ENCODE assay signal across 26 mouse cellular contexts in genomic region chr6:134555178-134555577, GRCm38 (mm10). TPM values are rescaled to one million over a fixed set of nuclear protein-coding genes. Genes with fewer than 3 reads are reported as not detected.
A peak's percentile ranks its signal among the peaks of the same experiment; 100 is the strongest.
DNase-seq lines count a peak whose midpoint lies in the region; ATAC-seq and TF ChIP-seq lines count a peak whose summit lies in the region.
"Had no signal": no experiment of that assay in that cellular context is flagged by ENCODE, and none has a peak within 500 bp of the region (broad histone marks: within the 10 kb centered on the region; RNA-seq: fewer than 3 reads in every experiment).

No protein-coding gene starts in this region.

- no peak for TF ChIP-seq POLR2A in liver, adult 2 months (IDR thresholded peaks at IDR 0.05; ENCODE audit: extremely low read depth, insufficient read depth, low read length)

- H3K27me3 ChIP-seq in forebrain, embryonic 14.5 days (replicated peaks; ENCODE audit: control insufficient read depth, insufficient read depth, low read length), result no peaks in the 10 kb centered on the region
- no peaks in the 10 kb centered on the region for H3K27me3 ChIP-seq in forebrain, postnatal 0 days (ENCODE audit: insufficient read depth, low read length)
- no peaks in the 10 kb centered on the region for H3K27me3 ChIP-seq in liver, adult 2 months (ENCODE audit: control insufficient read depth, insufficient read depth, low read length)
- H3K27me3 ChIP-seq in limb, embryonic 10.5 days (ENCODE audit: low read depth, poor library complexity, severe bottlenecking), result no peaks in the 10 kb centered on the region
- H3K27me3 ChIP-seq: CH12.LX; forebrain, embryonic 13.5 days; heart, embryonic 12.5 days; heart, embryonic 15.5 days; hindbrain, embryonic 13.5 days had no signal

- no peak for DNase-seq in forebrain, embryonic 14.5 days (ENCODE audit: low spot score)
- DNase-seq in forebrain, postnatal 0 days, result no peak
- peak; percentile 97 for DNase-seq in liver, adult 2 months (ENCODE audit: extremely low read depth, low read depth, low spot score)
- no peak for DNase-seq in liver
- peak; percentile 27 for DNase-seq in retina, postnatal 1 day
- DNase-seq in retina, embryonic 14.5 days (ENCODE audit: low spot score), result no peak
- no peak for DNase-seq in lung, postnatal 25 days (ENCODE audit: low spot score)
- no peak for DNase-seq in limb, embryonic 10.5 days (ENCODE audit: low spot score)
- DNase-seq: adrenal gland, adult 2 months; adrenal gland, postnatal 14 days; cerebellum, adult 18-20 months; cerebellum, adult 9-10 months; cerebellum, postnatal 14 days; gastrocnemius, postnatal 25 days; heart, adult 18-20 months; heart, postnatal 10 days; heart, postnatal 36 days had no signal

- H3K9ac ChIP-seq in forebrain, embryonic 14.5 days (ENCODE audit: low read length), result no peak overlapping the region
- H3K9ac ChIP-seq in forebrain, postnatal 0 days, result no peak overlapping the region
- no peak overlapping the region for H3K9ac ChIP-seq in liver, adult 2 months (ENCODE audit: low read depth, low read length)
- H3K9ac ChIP-seq: forebrain, embryonic 13.5 days; heart, embryonic 12.5 days; heart, embryonic 15.5 days; hindbrain, embryonic 13.5 days had no signal

- no peak overlapping the region for H3K4me3 ChIP-seq in forebrain, embryonic 14.5 days (ENCODE audit: low read depth, low read length)
- no peak overlapping the region for H3K4me3 ChIP-seq in forebrain, postnatal 0 days (ENCODE audit: low read depth, low read length)
- no peak overlapping the region for H3K4me3 ChIP-seq in liver, adult 2 months (ENCODE audit: insufficient read depth, low read depth, low read length)
- H3K4me3 ChIP-seq in limb, embryonic 10.5 days, result no peak overlapping the region
- H3K4me3 ChIP-seq: forebrain, embryonic 10.5 days; forebrain, embryonic 13.5 days; heart, embryonic 12.5 days; heart, embryonic 15.5 days; hindbrain, embryonic 10.5 days; hindbrain, embryonic 13.5 days had no signal

- no peak overlapping the region for H3K27ac ChIP-seq in forebrain, embryonic 14.5 days (ENCODE audit: low read depth, low read length)
- no peak overlapping the region for H3K27ac ChIP-seq in forebrain, postnatal 0 days (ENCODE audit: low read depth, low read length)
- H3K27ac ChIP-seq in liver, adult 2 months (replicated peaks; ENCODE audit: insufficient read depth, low read depth, low read length), result no peak overlapping the region
- no peak overlapping the region for H3K27ac ChIP-seq in limb, embryonic 10.5 days
- H3K27ac ChIP-seq: forebrain, embryonic 10.5 days; forebrain, embryonic 13.5 days; heart, embryonic 15.5 days; hindbrain, embryonic 10.5 days; hindbrain, embryonic 13.5 days had no signal

- TF ChIP-seq CTCF in forebrain, postnatal 0 days (IDR thresholded peaks at IDR 0.05; ENCODE audit: low read depth), result no peak
- no peak for TF ChIP-seq CTCF in liver, adult 2 months (IDR thresholded peaks at IDR 0.05; ENCODE audit: low read depth, low read length)

- H3K4me2 ChIP-seq in forebrain, embryonic 14.5 days (ENCODE audit: low read length), result no peak overlapping the region
- H3K4me2 ChIP-seq in forebrain, postnatal 0 days (ENCODE audit: low read depth), result no peak overlapping the region
- H3K4me2 ChIP-seq: forebrain, embryonic 13.5 days; heart, embryonic 12.5 days; heart, embryonic 15.5 days; hindbrain, embryonic 13.5 days had no signal

- 55% methylated on average over 3 of the region's 3 CpGs for WGBS in forebrain, embryonic 14.5 days
- WGBS in forebrain, postnatal 0 days, result 44% methylated on average over 3 of the region's 3 CpGs
- 17% methylated on average over 3 of the region's 3 CpGs for WGBS in liver, adult 2 months
- WGBS in limb, embryonic 10.5 days, result 91% methylated on average over 3 of the region's 3 CpGs

- H3K36me3 ChIP-seq in forebrain, embryonic 14.5 days (ENCODE audit: control insufficient read depth, insufficient read depth, low read length), result no peaks in the 10 kb centered on the region
- no peaks in the 10 kb centered on the region for H3K36me3 ChIP-seq in forebrain, postnatal 0 days (ENCODE audit: insufficient read depth)
- no peaks in the 10 kb centered on the region for H3K36me3 ChIP-seq in liver, adult 2 months (ENCODE audit: control insufficient read depth, insufficient read depth, low read length)
- H3K36me3 ChIP-seq in limb, embryonic 10.5 days, result no peaks in the 10 kb centered on the region
- H3K36me3 ChIP-seq: forebrain, embryonic 10.5 days; heart, embryonic 12.5 days; heart, embryonic 15.5 days; hindbrain, embryonic 10.5 days; hindbrain, embryonic 13.5 days had no signal

- peaks cover 32% of the 10 kb centered on the region for H3K79me2 ChIP-seq in liver, adult 2 months (ENCODE audit: control insufficient read depth, insufficient read depth, low read length)

- ATAC-seq in forebrain, embryonic 14.5 days, result peak; percentile 32; the same call in 1 of the 2 replicates
- no peak for ATAC-seq in forebrain, postnatal 0 days
- ATAC-seq: forebrain, embryonic 13.5 days; hindbrain, embryonic 16.5 days had no signal

- no peaks in the 10 kb centered on the region for H3K9me3 ChIP-seq in forebrain, embryonic 14.5 days (replicated peaks; ENCODE audit: control insufficient read depth, low read length)
- no peaks in the 10 kb centered on the region for H3K9me3 ChIP-seq in forebrain, postnatal 0 days (ENCODE audit: low read length)
- H3K9me3 ChIP-seq in limb, embryonic 10.5 days (replicated peaks), result no peaks in the 10 kb centered on the region
- H3K9me3 ChIP-seq: forebrain, embryonic 10.5 days; forebrain, embryonic 13.5 days; G1E; heart, embryonic 12.5 days; heart, embryonic 15.5 days; hindbrain, embryonic 10.5 days; hindbrain, embryonic 13.5 days had no signal

- peaks cover 10% of the 10 kb centered on the region; the same call in 1 of the 2 replicates for H3K4me1 ChIP-seq in forebrain, embryonic 14.5 days (ENCODE audit: control insufficient read depth, insufficient read depth, low read length)
- H3K4me1 ChIP-seq in forebrain, postnatal 0 days (ENCODE audit: insufficient read depth), result peaks cover 11% of the 10 kb centered on the region; the same call in 1 of the 2 replicates
- H3K4me1 ChIP-seq in liver, adult 2 months (ENCODE audit: control insufficient read depth, insufficient read depth, low read length), result peaks cover 30% of the 10 kb centered on the region
- H3K4me1 ChIP-seq in limb, embryonic 10.5 days, result no peaks in the 10 kb centered on the region

RNA-seq across cellular contexts. Expression of gene Lrp6, which starts 11.6 kb away (rescaled TPM):
- polyA plus RNA-seq in forebrain, embryonic 14.5 days (2014; fragmentation: Nextera tagmentation; extraction: Ambion mirVana), result 20.9 TPM in 2 replicates
- total RNA-seq in forebrain, postnatal 0 days (2014; rRNA removed), result 29.9 and 41.3 TPM in 2 replicates
- 12.3 and 14.7 TPM in 2 replicates for polyA plus RNA-seq in forebrain, postnatal 0 days (2015; fragmentation: Nextera tagmentation; extraction: Ambion mirVana)
- total RNA-seq in liver, adult 2 months (2014; rRNA removed), result 48.2 and 54.3 TPM in 2 replicates
- polyA plus RNA-seq in liver, adult 2 months (2012; rRNA removed), result 15.0 and 15.1 TPM in 2 replicates
- polyA plus RNA-seq in limb, embryonic 10.5 days (2016; fragmentation: Nextera tagmentation; extraction: Ambion mirVana), result 25.3 and 33.4 TPM in 2 replicates

Comparison
In these comparisons a context has a peak if more than half of its experiments do, and no peak if none do; other contexts are left out.
1. DNase-seq: peak in liver, adult 2 months (single experiment) and retina, postnatal 1 day (single experiment); none in forebrain, embryonic 14.5 days (single experiment), forebrain, postnatal 0 days (single experiment), liver (single experiment), retina, embryonic 14.5 days (single experiment), lung, postnatal 25 days (single experiment) and limb, embryonic 10.5 days (single experiment).